Mouse (Mus musculus) cortical plate, adult 2 months (tissue): ENCODE data around the gene Ccnb2. TPM values are rescaled to one million over a fixed set of nuclear protein-coding genes. Genes with fewer than 3 reads are reported as not detected.
"Not testable (repeated sequence)": the region's sequence is repeated elsewhere in the genome, so short reads cannot be mapped to it uniquely, and the experiment has no call there.

Experiments used
- H3K27ac ChIP-seq: fragments of 200-500 bp; 2 replicates; pipeline ENCODE4 v1.5.1; 2012; ENCODE audit warnings: low read length, control low read depth, inconsistent platforms; ENCODE audit not compliant: insufficient read depth
- H3K4me1 ChIP-seq: fragments of 200-500 bp; 2 replicates; pipeline ENCODE4 v1.6.1; 2011; ENCODE audit warnings: low read length; ENCODE audit not compliant: control insufficient read depth, insufficient read depth
- H3K4me3 ChIP-seq: fragments of 200-500 bp; 2 replicates; pipeline ENCODE4 v1.5.1; 2011; ENCODE audit warnings: mild to moderate bottlenecking, low read length, control low read depth; ENCODE audit not compliant: insufficient read depth
- CTCF ChIP-seq: fragments of 200-500 bp; IDR thresholded peaks from 2 replicates; pipeline ENCODE4 v1.5.1; 2011; ENCODE audit warnings: mild to moderate bottlenecking, control low read depth, low read length; ENCODE audit not compliant: insufficient read depth; ENCODE audit errors: extremely low read depth
- POLR2A ChIP-seq: fragments of 200-500 bp; IDR thresholded peaks from 2 replicates; pipeline ENCODE4 v1.6.1; 2011; ENCODE audit warnings: mild to moderate bottlenecking, low read length, control low read depth; ENCODE audit not compliant: insufficient read depth; ENCODE audit errors: extremely low read depth
- polyA plus RNA-seq: library from polyadenylated mRNA; depleted of rRNA; stranded (reverse); fragments of >200 nt; gene quantifications from 2 replicates; pipeline ENCODE4 v1.2.3, GENCODE M21; 2012; rRNA removed

Gene Ccnb2
- 1.8 and 2.4 TPM in 2 replicates for polyA plus RNA-seq

DNA sequence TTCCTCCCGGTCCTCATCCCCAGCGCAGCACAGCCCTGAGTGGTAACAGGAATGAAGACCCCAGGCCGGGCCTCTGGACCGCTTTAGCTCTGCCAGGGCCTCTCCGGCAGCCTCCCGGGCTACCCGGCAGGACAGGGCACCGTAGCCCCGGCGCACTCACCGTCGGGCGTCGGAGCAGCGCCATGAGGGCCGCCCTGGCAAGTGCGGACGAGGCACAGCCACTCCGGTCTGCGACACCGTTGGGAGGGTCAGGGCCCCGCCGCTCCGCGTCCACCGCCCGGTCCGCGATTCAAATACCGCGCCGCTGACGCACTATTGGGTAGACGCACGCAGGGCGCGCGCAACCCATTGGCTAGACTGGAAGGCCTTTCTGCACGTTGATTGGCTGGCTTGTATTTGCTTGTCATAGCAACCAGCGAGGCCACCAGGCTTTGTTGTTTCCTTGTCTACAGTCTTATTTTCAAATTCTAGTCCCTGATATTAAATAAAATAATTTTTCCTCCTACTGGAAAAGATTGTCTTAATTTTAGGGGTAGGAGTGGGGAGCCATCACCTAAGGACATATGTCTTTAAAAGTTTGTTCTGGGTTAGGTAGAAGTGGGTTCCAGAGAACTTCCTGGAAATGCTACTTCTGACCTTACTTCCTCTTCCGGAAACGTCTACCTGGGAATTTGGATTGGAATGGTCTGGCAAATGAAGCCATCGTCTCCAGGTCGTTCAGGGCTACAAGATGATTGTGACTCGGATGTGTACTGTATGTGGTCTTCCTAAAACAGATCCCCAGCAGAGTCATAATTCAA, at the start of gene Ccnb2:
Gene Ccnb2, minus strand, starts transcription at position 291 of the 800 bp plus-strand sequence.
- Histone ChIP-seq H3K4me1 (no peaks in the 10 kb centered on the region; the same call in 1 of the 2 replicates), H3K27ac (no peak within 1 kb of the TSS), H3K4me3 (no peak within 1 kb of the TSS)
- TF ChIP-seq CTCF (no peak), POLR2A (no peak)

DNA sequence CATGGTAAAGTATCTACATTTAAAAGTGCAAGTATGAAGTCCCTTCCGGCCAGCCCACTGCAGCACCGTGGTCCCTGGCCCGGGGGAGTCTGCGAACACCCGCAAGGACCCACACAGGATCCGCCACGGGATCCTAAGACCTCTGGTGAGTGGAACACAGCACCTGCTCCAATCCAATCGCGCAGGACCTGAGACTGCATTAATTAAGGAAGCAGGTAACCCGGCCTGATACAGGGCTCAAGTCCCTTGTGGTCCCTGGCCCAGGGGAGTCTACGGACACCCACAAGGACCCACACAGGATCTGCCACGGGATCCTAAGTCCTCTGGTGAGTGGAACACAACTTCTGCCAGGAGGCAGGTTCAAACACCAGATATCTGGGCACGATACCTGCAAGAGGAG, 41.7 kb upstream of the Ccnb2 start:
- not testable (repeated sequence) for H3K4me1 ChIP-seq, H3K27ac ChIP-seq, H3K4me3 ChIP-seq

DNA sequence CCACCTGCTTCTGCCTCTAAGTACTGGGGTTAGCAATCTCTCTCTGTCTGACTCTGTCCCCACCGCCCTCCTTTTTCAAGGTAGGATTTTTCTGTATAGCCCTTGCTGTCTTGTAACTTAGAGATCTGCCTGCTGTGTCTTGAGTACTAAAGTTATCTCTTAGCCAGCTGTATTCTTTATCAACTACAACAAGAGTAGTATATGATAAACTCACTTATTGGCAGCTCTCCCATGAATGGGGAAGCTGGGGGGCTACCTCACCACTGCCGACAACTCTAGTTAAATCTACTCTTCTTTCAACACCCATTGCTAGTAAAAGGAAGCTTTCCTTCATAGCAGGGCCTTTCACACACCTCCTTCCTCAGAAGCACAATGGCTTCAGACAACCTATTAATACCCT, 31.0 kb upstream of the Ccnb2 start:
- no peak for TF ChIP-seq CTCF
- no peak for TF ChIP-seq POLR2A
- Histone ChIP-seq H3K27ac (no peak overlapping the region), H3K4me1 (no peaks in the 10 kb centered on the region), H3K4me3 (no peak overlapping the region)

DNA sequence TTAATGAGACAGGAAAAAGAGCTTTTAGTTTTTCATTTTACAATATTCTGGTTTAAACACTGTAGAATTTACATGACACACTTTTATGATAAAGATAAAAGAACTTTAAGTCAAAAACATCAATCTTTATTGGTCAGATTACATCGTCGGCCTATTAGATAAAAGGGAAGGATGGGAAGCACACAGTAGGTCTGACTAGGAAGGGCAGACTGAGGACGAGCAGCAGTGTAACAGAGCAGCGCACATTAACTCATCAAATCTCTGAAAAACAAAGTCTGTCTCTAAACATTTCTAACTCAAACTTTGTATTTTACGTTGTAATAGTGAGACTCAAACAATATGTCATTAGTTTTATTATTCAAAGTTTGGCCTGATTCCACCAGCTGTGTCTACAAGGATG, 27.7 kb upstream of the Ccnb2 start:
- Histone ChIP-seq H3K4me1 (no peaks in the 10 kb centered on the region), H3K27ac (no peak overlapping the region), H3K4me3 (no peak overlapping the region)
- no peak for TF ChIP-seq POLR2A
- TF ChIP-seq CTCF, result no peak

DNA sequence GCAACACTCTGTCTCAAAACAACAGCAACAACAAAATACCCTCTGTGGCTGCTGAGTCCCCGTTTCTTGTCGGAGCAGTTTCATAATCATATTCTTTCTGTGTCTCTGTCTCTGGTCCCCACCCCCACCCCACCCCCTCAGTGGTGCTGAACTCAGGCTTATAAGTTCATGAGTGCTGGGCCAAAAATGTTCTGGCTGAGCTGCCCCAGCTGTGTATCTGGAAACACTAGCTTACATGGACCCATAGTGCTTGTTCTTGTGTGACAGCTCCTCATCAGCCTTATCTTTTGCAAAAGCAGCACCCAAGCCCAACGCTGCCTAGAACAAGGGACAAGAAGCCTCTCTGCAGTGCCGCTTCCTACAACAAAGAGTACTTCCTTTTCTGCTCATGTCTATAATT, 18.6 kb upstream of the Ccnb2 start:
- Histone ChIP-seq H3K4me1 (peaks cover 2% of the 10 kb centered on the region), H3K4me3 (no peak overlapping the region), H3K27ac (no peak overlapping the region)
- TF ChIP-seq CTCF (no peak), POLR2A (no peak)

DNA sequence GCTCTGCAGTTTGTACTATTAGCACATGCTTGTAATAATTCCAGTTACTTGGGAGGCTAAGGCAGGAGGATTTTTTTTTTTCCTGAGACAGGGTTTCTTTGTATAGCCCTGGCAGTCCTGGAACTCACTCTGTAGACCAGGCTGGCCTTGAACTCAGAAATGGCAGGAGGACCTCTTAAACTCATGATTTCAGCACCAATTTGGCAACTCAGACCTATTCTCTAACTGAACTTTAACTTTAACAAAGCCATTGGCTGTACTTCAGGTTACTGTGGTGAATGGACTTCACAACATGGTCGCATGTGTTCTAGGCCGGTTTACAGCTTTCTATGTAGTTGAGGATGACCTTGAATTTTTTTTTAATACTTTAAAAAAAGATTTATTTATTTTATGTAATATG, 1.3 kb upstream of the Ccnb2 start:
- Histone ChIP-seq H3K4me3 (no peak overlapping the region), H3K4me1 (no peaks in the 10 kb centered on the region; the same call in 1 of the 2 replicates), H3K27ac (no peak overlapping the region)
- no peak for TF ChIP-seq CTCF
- no peak for TF ChIP-seq POLR2A

DNA sequence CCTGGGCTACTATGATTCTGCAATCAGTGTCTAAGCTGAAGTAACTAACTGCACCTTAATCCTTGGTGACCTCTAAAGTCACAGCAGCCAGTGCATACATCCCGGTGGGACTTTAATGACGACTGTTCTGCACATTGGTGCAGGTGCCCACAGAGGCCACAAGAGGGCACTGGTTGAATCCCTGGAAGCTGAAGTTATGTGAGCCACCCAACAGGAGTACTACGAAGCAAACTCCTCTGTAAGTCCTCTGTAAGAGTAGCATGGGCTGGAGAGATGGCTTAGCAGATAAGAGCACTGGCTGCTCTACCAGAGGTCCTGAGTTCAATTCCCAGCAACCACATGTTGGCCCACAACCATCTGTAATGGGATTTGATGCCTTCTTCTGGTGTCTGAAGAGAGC, 4.9 kb downstream of the Ccnb2 start:
- Histone ChIP-seq H3K27ac (no peak overlapping the region), H3K4me3 (no peak overlapping the region), H3K4me1 (no peaks in the 10 kb centered on the region)
- TF ChIP-seq CTCF (peak; percentile 19; the same call in 1 of the 2 replicates), POLR2A (no peak)

DNA sequence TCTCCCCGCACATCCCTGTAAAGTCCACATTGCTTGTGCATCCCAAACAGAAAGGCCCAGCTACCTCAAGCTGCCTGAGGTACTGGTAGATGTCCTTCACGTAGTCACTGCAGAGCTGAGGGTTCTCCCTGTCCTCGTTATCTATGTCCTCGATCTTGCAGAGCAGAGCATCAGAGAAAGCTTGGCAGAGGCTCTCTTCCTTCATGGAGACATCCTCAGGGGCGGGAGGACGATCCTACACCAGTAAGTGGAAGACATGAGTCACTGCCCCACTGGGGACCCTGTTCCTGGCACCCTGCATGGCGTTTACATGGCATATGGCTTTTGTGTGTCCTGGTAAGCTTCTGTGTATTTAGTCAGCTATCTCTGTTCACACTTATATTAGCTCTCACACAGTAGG, 8.3 kb downstream of the Ccnb2 start:
- Histone ChIP-seq H3K4me1 (no peaks in the 10 kb centered on the region), H3K27ac (no peak overlapping the region), H3K4me3 (no peak overlapping the region)
- TF ChIP-seq CTCF (no peak), POLR2A (no peak)

DNA sequence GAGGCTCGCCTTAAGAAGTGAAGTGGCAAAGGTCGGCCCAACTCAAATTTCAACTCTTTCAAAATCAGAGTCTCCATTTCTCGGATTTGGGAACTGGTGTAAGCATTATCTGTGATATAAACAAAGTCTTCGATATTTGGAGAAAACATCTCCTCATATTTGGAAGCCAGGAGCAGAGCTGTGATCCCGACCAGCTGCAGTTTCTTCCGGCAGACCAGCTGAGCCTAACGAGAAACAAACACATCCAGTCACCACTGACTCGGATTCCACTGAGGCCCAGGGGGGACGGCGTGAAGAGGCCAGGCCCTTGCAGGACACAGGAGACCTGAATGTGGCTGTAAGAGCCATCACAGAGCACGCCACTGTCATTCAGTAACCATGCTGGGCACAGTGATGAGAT, 10.7 kb downstream of the Ccnb2 start:
- Histone ChIP-seq H3K4me3 (no peak overlapping the region), H3K27ac (no peak overlapping the region), H3K4me1 (no peaks in the 10 kb centered on the region)
- TF ChIP-seq CTCF (no peak), POLR2A (no peak)

DNA sequence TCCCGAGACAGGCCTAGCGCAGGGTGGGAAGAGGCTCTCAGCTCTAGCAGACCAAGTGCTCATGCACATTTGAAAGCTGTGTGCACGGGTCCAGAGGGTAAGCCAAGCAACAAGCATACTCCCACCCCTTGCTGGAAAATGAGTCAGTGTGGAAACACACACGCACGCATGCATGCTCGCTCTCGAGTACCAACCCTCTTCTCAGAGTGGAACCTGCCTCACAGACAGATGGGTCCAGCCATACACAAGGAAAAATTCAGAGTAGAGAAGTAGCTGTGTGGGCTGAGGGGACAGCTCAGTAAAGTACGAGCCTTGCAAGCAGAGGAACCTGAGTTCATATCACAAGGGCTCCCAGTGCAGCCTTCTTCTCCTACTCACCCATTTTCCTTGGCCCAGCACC, 11.6 kb downstream of the Ccnb2 start:
- TF ChIP-seq CTCF, result no peak
- no peak for TF ChIP-seq POLR2A
- no peaks in the 10 kb centered on the region for H3K4me1 ChIP-seq
- H3K4me3 ChIP-seq, result no peak overlapping the region
- H3K27ac ChIP-seq, result no peak overlapping the region

DNA sequence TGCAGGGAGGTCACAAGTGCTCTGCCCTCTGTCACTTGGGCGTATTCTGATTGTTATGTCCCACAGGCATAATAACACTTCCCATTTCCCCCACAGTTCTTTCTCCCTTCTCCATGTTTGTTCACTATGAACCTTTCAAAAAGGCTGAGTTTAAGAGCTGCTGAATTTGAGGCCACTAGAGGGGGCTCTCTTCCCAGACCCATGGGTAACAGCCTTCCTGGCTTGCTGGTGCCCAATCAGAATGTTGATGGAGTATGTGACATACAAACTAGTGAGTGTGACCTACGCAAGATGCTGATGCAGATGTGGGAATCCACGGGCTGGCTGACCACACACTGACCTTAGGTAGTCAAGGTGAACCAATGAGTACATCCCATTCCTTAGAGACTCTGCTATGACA, 12.6 kb downstream of the Ccnb2 start:
- no peaks in the 10 kb centered on the region for H3K4me1 ChIP-seq
- no peak overlapping the region for H3K4me3 ChIP-seq
- no peak overlapping the region for H3K27ac ChIP-seq
- TF ChIP-seq CTCF (peak; percentile 55), POLR2A (no peak)
